Comparison of ENCODE assay signal across 9 mouse cellular contexts in genomic region chr6:55166777-55167463, GRCm38 (mm10). TPM values are rescaled to one million over a fixed set of nuclear protein-coding genes. Genes with fewer than 3 reads are reported as not detected.
DNase-seq lines count a peak whose midpoint lies in the region; ATAC-seq lines count a peak whose summit lies in the region.
"Had no signal": no experiment of that assay in that cellular context is flagged by ENCODE, and none has a peak within 500 bp of the region (broad histone marks: within the 10 kb centered on the region; RNA-seq: fewer than 3 reads in every experiment).

No protein-coding gene starts in this region.

- H3K27me3 ChIP-seq in forebrain, embryonic 14.5 days (replicated peaks; ENCODE audit: control insufficient read depth, insufficient read depth, low read length) = no peaks in the 10 kb centered on the region
- H3K27me3 ChIP-seq in hindbrain, embryonic 14.5 days (ENCODE audit: control insufficient read depth, insufficient read depth, low read length) = peaks cover 80% of the 10 kb centered on the region
- H3K27me3 ChIP-seq: lung, embryonic 15.5 days had no signal

- no peaks in the 10 kb centered on the region for H3K9me3 ChIP-seq in forebrain, embryonic 14.5 days (replicated peaks; ENCODE audit: control insufficient read depth, low read length)
- no peaks in the 10 kb centered on the region for H3K9me3 ChIP-seq in hindbrain, embryonic 14.5 days (ENCODE audit: control insufficient read depth, low read length)
- H3K9me3 ChIP-seq: lung, embryonic 15.5 days had no signal

- peak; percentile 51 for DNase-seq in MEL-GATA-1-ER (ENCODE audit: extremely low read depth, low read depth)
- DNase-seq in c-Kit-positive CD71-positive TER-119-positive erythroid progenitor cells, embryonic 14.5 days (ENCODE audit: low spot score) = peak; percentile 66
- DNase-seq in forebrain, embryonic 14.5 days (ENCODE audit: low spot score) = peak; percentile 87
- DNase-seq in hindbrain, embryonic 14.5 days (ENCODE audit: low spot score) = peak; percentile 88
- peak; percentile 82 to 83 for DNase-seq in layer of hippocampus, postnatal 10 days (ENCODE audit: low spot score in 2 of 2)
- DNase-seq in lung, postnatal 36 days = peak; percentile 84
- DNase-seq in retina, postnatal 1 day = peak; percentile 78
- peak; percentile 58 for DNase-seq in urinary bladder, postnatal 25 days (ENCODE audit: low spot score)

- ATAC-seq in forebrain, embryonic 14.5 days = peak; percentile 71
- 0 out of 2 replicates have a peak, but pooled peaks have one; percentile 24 for ATAC-seq in hindbrain, embryonic 14.5 days (ENCODE audit: low FRiP score)

- WGBS in forebrain, embryonic 14.5 days = 52% methylated on average over 7 of the region's 7 CpGs
- 55% methylated on average over 7 of the region's 7 CpGs for WGBS in hindbrain, embryonic 14.5 days

- no peaks in the 10 kb centered on the region for H3K4me1 ChIP-seq in forebrain, embryonic 14.5 days (ENCODE audit: control insufficient read depth, insufficient read depth, low read length)
- no peaks in the 10 kb centered on the region for H3K4me1 ChIP-seq in hindbrain, embryonic 14.5 days (replicated peaks; ENCODE audit: control insufficient read depth, insufficient read depth, low read length)
- H3K4me1 ChIP-seq: lung, embryonic 15.5 days had no signal

- no peak overlapping the region for H3K9ac ChIP-seq in forebrain, embryonic 14.5 days (ENCODE audit: low read length)
- no peak overlapping the region for H3K9ac ChIP-seq in hindbrain, embryonic 14.5 days
- H3K9ac ChIP-seq: lung, embryonic 15.5 days had no signal

- no peaks in the 10 kb centered on the region for H3K36me3 ChIP-seq in forebrain, embryonic 14.5 days (ENCODE audit: control insufficient read depth, insufficient read depth, low read length)
- no peaks in the 10 kb centered on the region for H3K36me3 ChIP-seq in hindbrain, embryonic 14.5 days (replicated peaks; ENCODE audit: control insufficient read depth, insufficient read depth)
- H3K36me3 ChIP-seq: lung, embryonic 15.5 days had no signal

- H3K27ac ChIP-seq in forebrain, embryonic 14.5 days (ENCODE audit: low read depth, low read length) = no peak overlapping the region
- no peak overlapping the region for H3K27ac ChIP-seq in hindbrain, embryonic 14.5 days
- H3K27ac ChIP-seq: lung, embryonic 15.5 days had no signal

- no peak overlapping the region for H3K4me3 ChIP-seq in forebrain, embryonic 14.5 days (ENCODE audit: low read depth, low read length)
- no peak overlapping the region for H3K4me3 ChIP-seq in hindbrain, embryonic 14.5 days (replicated peaks; ENCODE audit: low read length)
- H3K4me3 ChIP-seq: lung, embryonic 15.5 days had no signal

- H3K4me2 ChIP-seq in forebrain, embryonic 14.5 days (ENCODE audit: low read length) = no peak overlapping the region
- H3K4me2 ChIP-seq in hindbrain, embryonic 14.5 days (replicated peaks) = no peak overlapping the region
- H3K4me2 ChIP-seq: lung, embryonic 15.5 days had no signal

RNA-seq across cellular contexts. Expression of gene Inmt, which starts 7.9 kb away (rescaled TPM):
- 0.21 TPM in 1 of 2 replicates, not detected in the other for polyA plus RNA-seq in forebrain, embryonic 14.5 days (2014; fragmentation: Nextera tagmentation; extraction: Ambion mirVana)
- not detected in 2 replicates for polyA plus RNA-seq in hindbrain, embryonic 14.5 days (2014; fragmentation: Nextera tagmentation; extraction: Ambion mirVana)
- under 1 TPM in 1 of 2 experiments, not detected in 1; 0.34 TPM for total RNA-seq in layer of hippocampus, postnatal 10 days (2021)

RNA-seq across cellular contexts. Expression of gene Crhr2, which starts 34.1 kb away (rescaled TPM):
- polyA plus RNA-seq in forebrain, embryonic 14.5 days (2014; fragmentation: Nextera tagmentation; extraction: Ambion mirVana) = 0.50 and 0.62 TPM in 2 replicates
- polyA plus RNA-seq in hindbrain, embryonic 14.5 days (2014; fragmentation: Nextera tagmentation; extraction: Ambion mirVana) = 0.95 and 1.3 TPM in 2 replicates
- 1 to 10 TPM; 2.3 to 3.2 TPM for total RNA-seq in layer of hippocampus, postnatal 10 days (2021)

RNA-seq across cellular contexts. Expression of gene Mindy4, which starts 36.3 kb away (rescaled TPM):
- polyA plus RNA-seq in forebrain, embryonic 14.5 days (2014; fragmentation: Nextera tagmentation; extraction: Ambion mirVana) = 15.8 and 18.6 TPM in 2 replicates
- 12.9 and 14.2 TPM in 2 replicates for polyA plus RNA-seq in hindbrain, embryonic 14.5 days (2014; fragmentation: Nextera tagmentation; extraction: Ambion mirVana)
- 10 to 100 TPM; 10.9 to 12.5 TPM for total RNA-seq in layer of hippocampus, postnatal 10 days (2021)
